ENCODE assay signal across 9 mouse cellular contexts in the genomic region with DNA sequence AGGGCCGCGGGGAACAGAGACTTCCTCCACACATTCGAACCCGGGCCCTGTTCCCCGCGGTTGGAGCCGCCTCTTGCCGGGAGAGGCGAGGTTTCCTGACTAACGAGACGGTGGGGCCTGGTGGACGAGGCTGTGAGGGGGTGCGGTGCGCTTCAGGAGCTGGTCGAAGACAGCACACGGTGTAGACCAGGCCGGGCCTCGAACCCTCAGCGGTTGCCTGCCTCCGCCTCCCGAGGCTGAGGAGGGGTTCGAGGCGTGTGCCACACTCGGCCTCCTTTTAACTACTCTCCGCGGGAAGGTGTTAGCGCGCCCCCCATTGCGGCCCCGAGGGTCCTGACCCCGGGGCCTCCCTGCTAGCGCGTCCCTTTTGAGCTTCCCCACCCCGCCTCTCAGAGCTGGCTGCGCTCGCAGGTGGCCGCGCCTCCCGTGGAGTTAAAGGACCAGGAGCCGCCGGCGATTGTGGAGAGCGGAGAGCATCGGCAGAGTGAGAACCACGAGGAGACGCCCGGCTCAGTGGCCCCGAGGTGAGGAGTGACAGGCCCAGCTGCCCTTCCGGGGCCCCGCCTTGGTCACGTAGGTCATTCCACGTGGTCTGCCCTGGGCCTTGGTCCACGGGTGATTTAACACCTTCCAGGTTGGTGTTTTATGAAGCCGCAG. TPM values are rescaled to one million over a fixed set of nuclear protein-coding genes. Genes with fewer than 3 reads are reported as not detected.
DNase-seq lines count a peak whose midpoint lies in the region; ATAC-seq lines count a peak whose summit lies in the region.
"Had no signal": no experiment of that assay in that cellular context is flagged by ENCODE, and none has a peak within 500 bp of the region (broad histone marks: within the 10 kb centered on the region; RNA-seq: fewer than 3 reads in every experiment).

No protein-coding gene starts in this region.

- H3K4me1 ChIP-seq in embryonic facial prominence, embryonic 13.5 days: peaks cover 16% of the 10 kb centered on the region
- peaks cover 14% of the 10 kb centered on the region for H3K4me1 ChIP-seq in stomach, embryonic 15.5 days

- peaks cover 24% of the 10 kb centered on the region for H3K36me3 ChIP-seq in embryonic facial prominence, embryonic 13.5 days
- H3K36me3 ChIP-seq in stomach, embryonic 15.5 days: peaks cover 18% of the 10 kb centered on the region

- ATAC-seq in embryonic facial prominence, embryonic 13.5 days (ENCODE audit: insufficient number of reproducible peaks, insufficient read depth, low FRiP score, low TSS enrichment, low read depth): peak; percentile 59
- peak; percentile 37 for ATAC-seq in megakaryocyte progenitor cell, adult 5-6 weeks (replicated peaks; ENCODE audit: poor library complexity)
- peak; percentile 65 for ATAC-seq in stomach, embryonic 15.5 days (ENCODE audit: insufficient read depth, low FRiP score, low read depth)

- intact Hi-C loops in heart, postnatal 14 days (cut with DNase I): no loop called here

- no peaks in the 10 kb centered on the region for H3K9me3 ChIP-seq in embryonic facial prominence, embryonic 13.5 days
- no peaks in the 10 kb centered on the region for H3K9me3 ChIP-seq in stomach, embryonic 15.5 days

- peak; percentile 17 for DNase-seq in 3134 (ENCODE audit: extremely low read depth, insufficient read length, low spot score)
- peak; percentile 63 for DNase-seq in ES-CJ7 (ENCODE audit: low read depth, low spot score)
- DNase-seq in heart, postnatal 14 days: peak; percentile 26 to 30
- DNase-seq in kidney, postnatal 4 days: peak; percentile 52 to 70
- no peak for DNase-seq in layer of hippocampus, adult 11-12 months (ENCODE audit: low spot score)

- H3K4me3 ChIP-seq in embryonic facial prominence, embryonic 13.5 days: peak overlapping the region; percentile 54
- peak overlapping the region; percentile 53 for H3K4me3 ChIP-seq in stomach, embryonic 15.5 days (replicated peaks)

- 4% methylated on average over 54 of the region's 54 CpGs for WGBS in embryonic facial prominence, embryonic 13.5 days
- 3% methylated on average over 53 of the region's 54 CpGs for WGBS in stomach, embryonic 15.5 days

- H3K27ac ChIP-seq in embryonic facial prominence, embryonic 13.5 days: no peak overlapping the region
- H3K27ac ChIP-seq in stomach, embryonic 15.5 days: no peak overlapping the region

- peak overlapping the region; percentile 74 for H3K9ac ChIP-seq in embryonic facial prominence, embryonic 13.5 days
- H3K9ac ChIP-seq in stomach, embryonic 15.5 days: peak overlapping the region; percentile 34

- no peaks in the 10 kb centered on the region for H3K27me3 ChIP-seq in embryonic facial prominence, embryonic 13.5 days
- no peaks in the 10 kb centered on the region for H3K27me3 ChIP-seq in stomach, embryonic 15.5 days (replicated peaks)

- H3K4me2 ChIP-seq in embryonic facial prominence, embryonic 13.5 days: peak overlapping the region; percentile 96
- H3K4me2 ChIP-seq in stomach, embryonic 15.5 days: peak overlapping the region; percentile 100

RNA-seq across cellular contexts. Expression of gene Syce2, which starts 0.5 kb away (rescaled TPM):
- 101 and 111 TPM in 2 replicates for polyA plus RNA-seq in embryonic facial prominence, embryonic 13.5 days (2015; fragmentation: Nextera tagmentation; extraction: Ambion mirVana)
- total RNA-seq in heart, postnatal 14 days (2021): 1 to 10 TPM; 2.2 to 3.7 TPM
- total RNA-seq in megakaryocyte progenitor cell, adult 5-6 weeks (2015): 248 and 250 TPM in 2 replicates
- 130 and 139 TPM in 2 replicates for total RNA-seq in megakaryocyte progenitor cell, adult 5-6 weeks (2017)
- 56.1 and 63.7 TPM in 2 replicates for polyA plus RNA-seq in stomach, embryonic 15.5 days (2015; fragmentation: Nextera tagmentation; extraction: Ambion mirVana)

RNA-seq across cellular contexts. Expression of gene Farsa, which starts 15.6 kb away (rescaled TPM):
- polyA plus RNA-seq in embryonic facial prominence, embryonic 13.5 days (2015; fragmentation: Nextera tagmentation; extraction: Ambion mirVana): 105 and 108 TPM in 2 replicates
- 10 to 100 TPM; 23.7 to 27.8 TPM for total RNA-seq in heart, postnatal 14 days (2021)
- total RNA-seq in megakaryocyte progenitor cell, adult 5-6 weeks (2015): 33.3 and 51.2 TPM in 2 replicates
- 173 and 193 TPM in 2 replicates for total RNA-seq in megakaryocyte progenitor cell, adult 5-6 weeks (2017)
- 89.5 and 90.1 TPM in 2 replicates for polyA plus RNA-seq in stomach, embryonic 15.5 days (2015; fragmentation: Nextera tagmentation; extraction: Ambion mirVana)

RNA-seq across cellular contexts. Expression of gene Gcdh, which starts 21.3 kb away (rescaled TPM):
- 39.1 and 40.6 TPM in 2 replicates for polyA plus RNA-seq in embryonic facial prominence, embryonic 13.5 days (2015; fragmentation: Nextera tagmentation; extraction: Ambion mirVana)
- 10 to 100 TPM; 41.4 to 42.0 TPM for total RNA-seq in heart, postnatal 14 days (2021)
- 17.4 and 19.0 TPM in 2 replicates for total RNA-seq in megakaryocyte progenitor cell, adult 5-6 weeks (2015)
- 27.8 TPM in 2 replicates for total RNA-seq in megakaryocyte progenitor cell, adult 5-6 weeks (2017)
- 42.6 and 45.9 TPM in 2 replicates for polyA plus RNA-seq in stomach, embryonic 15.5 days (2015; fragmentation: Nextera tagmentation; extraction: Ambion mirVana)

RNA-seq across cellular contexts. Expression of gene Calr, which starts 25.7 kb away (rescaled TPM):
- polyA plus RNA-seq in embryonic facial prominence, embryonic 13.5 days (2015; fragmentation: Nextera tagmentation; extraction: Ambion mirVana): 959 and 1,012 TPM in 2 replicates
- 100 to 1,000 TPM; 262 to 331 TPM for total RNA-seq in heart, postnatal 14 days (2021)
- 1,060 and 1,133 TPM in 2 replicates for total RNA-seq in megakaryocyte progenitor cell, adult 5-6 weeks (2015)
- total RNA-seq in megakaryocyte progenitor cell, adult 5-6 weeks (2017): 4,756 and 5,574 TPM in 2 replicates
- 938 and 1,051 TPM in 2 replicates for polyA plus RNA-seq in stomach, embryonic 15.5 days (2015; fragmentation: Nextera tagmentation; extraction: Ambion mirVana)

RNA-seq across cellular contexts. Expression of gene Klf1, which starts 29.3 kb away (rescaled TPM):
- 1.8 and 5.6 TPM in 2 replicates for polyA plus RNA-seq in embryonic facial prominence, embryonic 13.5 days (2015; fragmentation: Nextera tagmentation; extraction: Ambion mirVana)
- total RNA-seq in heart, postnatal 14 days (2021): not detected
- total RNA-seq in megakaryocyte progenitor cell, adult 5-6 weeks (2015): 12.3 and 22.4 TPM in 2 replicates
- 14.0 and 30.8 TPM in 2 replicates for total RNA-seq in megakaryocyte progenitor cell, adult 5-6 weeks (2017)
- polyA plus RNA-seq in stomach, embryonic 15.5 days (2015; fragmentation: Nextera tagmentation; extraction: Ambion mirVana): 14.8 and 39.3 TPM in 2 replicates
- total RNA-seq: gastrocnemius, adult 8-10 months had no signal

Comparison
In these comparisons a context has a peak if more than half of its experiments do, and no peak if none do; other contexts are left out.
1. RNA of gene Syce2, which starts 0.5 kb away (total RNA-seq): 130 to 250 TPM in megakaryocyte progenitor cell, adult 5-6 weeks; 2.2 to 3.7 TPM in heart, postnatal 14 days; every median in the first group is over 10 times any median in the second.
2. Peak in every context shown above with its lines, with median percentiles within 50 percentile points of each other: ATAC-seq.